Mouse (Mus musculus) ES-E14 (cell line): ENCODE measurements at regions not wholly inside any gene's neighbourhood (a gene's known extent, or its start where the extent isn't known, plus 50 kb on each side); places are given as distances from the start of the nearest gene placed in this dataset.

Experiments used
- CHD2 ChIP-seq: IDR thresholded peaks from 2 replicates; pipeline ENCODE4 v1.6.1; 2014; ENCODE audit warnings: mild to moderate bottlenecking, low read depth, low read length, inconsistent platforms
- ZC3H11A ChIP-seq: IDR thresholded peaks from 2 replicates; pipeline ENCODE4 v1.6.1; 2012; ENCODE audit warnings: low read depth, mild to moderate bottlenecking, inconsistent platforms, low read length, borderline replicate concordance

- TF ChIP-seq CHD2, result no peak
- TF ChIP-seq ZC3H11A, result no peak
Observed at GRCm38 (mm10) chr2:172809306-172809705, 130.8 kb downstream of the Bmp7 start.
